Mouse (Mus musculus) NIH3T3 (cell line): ENCODE results near the gene Spred1.

Source experiments
- DNase-seq: peaks from one replicate; pipeline ENCODE4 v3.0.0-alpha.2; 2012; ENCODE audit warnings: low read depth

The Spred1 gene

DNA sequence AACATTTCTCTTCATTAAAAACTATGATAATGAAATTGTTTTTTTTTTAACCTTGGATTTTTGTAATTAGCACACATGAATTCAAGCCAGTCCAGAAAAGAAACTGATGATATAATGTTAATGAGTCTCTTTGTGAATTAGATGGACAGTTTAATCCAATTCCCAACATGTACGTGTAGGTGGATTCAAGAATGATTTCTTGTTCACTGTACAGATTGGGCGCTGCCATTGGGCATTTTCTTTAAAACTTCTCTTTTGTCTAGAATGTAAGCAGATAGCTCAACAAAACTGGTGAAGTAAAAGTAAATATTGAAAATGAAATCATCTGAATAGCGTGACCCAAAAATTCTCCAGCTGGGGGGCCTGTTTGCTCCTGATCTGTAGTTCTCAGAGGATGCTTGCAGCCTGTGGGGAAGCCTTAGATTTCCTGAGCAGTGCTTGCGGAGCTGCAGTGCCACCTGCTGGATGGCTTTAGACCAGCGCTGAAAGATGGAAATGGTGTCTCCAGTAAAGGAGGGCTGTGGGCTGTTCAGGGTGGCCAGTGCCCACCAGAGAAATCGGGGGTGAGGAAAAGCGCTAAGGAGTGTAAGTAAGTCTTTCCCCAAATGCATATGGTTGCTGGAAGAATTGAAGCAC, 59.2 kb downstream of the Spred1 start:
- peak; percentile 90 for DNase-seq

DNA sequence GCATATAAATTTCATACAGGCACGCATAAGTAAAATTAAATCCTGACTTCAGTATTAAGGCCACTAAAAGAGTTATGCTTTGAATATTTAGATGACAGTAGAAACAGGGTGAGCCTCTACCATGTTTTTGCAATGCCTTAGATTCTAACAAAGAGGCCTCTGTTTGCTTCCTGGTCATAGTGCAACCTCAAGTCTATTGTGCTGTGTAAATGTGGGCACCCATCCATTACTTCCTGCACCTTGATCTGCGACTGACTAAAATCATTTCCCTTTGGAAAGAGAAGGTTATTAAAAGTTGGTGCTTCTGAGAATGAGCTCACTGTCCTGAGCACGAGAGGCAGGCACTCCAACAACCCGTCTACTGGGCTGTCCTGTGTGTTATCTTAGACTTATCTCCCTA, 64.4 kb downstream of the Spred1 start:
- DNase-seq: no peak

DNA sequence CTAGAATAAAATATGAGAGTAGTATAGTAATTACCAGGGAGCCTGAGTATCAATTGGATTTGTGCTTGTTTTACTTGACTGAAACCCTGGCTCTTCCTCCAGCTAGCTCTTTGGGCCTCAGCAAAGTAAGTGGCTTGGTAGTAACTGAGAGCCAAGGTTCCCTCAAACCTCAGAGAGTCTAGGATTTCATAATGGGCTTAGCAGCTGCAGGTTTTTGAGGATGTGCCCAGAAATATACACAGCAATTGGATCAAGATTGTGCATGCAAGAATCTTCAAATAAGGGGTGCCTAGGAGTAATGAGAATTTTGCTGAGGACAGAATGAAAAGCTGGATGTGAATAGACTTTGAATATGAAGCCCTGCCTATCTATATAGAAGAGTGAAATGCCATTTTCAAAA, 69.7 kb downstream of the Spred1 start:
- DNase-seq: peak; percentile 42

DNA sequence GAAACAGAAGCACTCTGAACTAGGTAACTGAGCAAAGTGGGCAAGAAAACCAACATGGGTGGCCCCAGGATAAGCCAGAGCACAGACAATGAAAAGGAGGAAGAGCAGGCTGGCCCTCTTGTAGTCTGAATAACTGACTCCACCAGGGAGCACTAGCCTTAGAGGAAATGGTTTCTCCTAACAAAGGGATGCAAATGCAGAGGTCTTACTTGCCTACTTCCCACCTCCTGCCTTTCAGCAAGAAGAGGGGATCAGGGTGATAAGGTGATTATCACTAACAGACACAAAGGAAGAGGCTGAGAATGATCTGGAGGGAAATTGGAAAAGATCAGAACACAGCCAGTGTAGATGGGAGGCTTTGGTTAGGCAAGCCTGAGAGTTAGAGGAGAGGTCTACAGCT, 73.1 kb downstream of the Spred1 start:
- no peak for DNase-seq

DNA sequence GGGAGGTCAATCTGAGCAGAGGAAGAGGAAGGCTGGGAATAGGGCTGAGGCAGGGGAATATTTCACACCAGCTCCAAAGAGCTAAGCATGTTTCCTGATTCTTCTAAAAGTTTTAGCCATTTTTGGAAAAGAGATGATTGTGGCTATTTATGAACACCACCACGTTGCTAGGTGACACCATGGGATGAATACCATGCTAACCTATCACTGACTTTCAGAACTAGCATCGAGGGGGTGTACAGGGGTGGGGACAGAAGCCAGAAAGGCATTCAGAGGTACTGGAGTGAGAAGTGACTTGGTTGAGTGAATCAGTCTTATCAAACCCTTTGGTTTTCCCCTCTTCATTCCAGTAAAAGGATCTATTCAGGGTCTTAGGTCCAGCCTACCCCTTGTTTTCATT, 74.0 kb downstream of the Spred1 start:
- DNase-seq: no peak

DNA sequence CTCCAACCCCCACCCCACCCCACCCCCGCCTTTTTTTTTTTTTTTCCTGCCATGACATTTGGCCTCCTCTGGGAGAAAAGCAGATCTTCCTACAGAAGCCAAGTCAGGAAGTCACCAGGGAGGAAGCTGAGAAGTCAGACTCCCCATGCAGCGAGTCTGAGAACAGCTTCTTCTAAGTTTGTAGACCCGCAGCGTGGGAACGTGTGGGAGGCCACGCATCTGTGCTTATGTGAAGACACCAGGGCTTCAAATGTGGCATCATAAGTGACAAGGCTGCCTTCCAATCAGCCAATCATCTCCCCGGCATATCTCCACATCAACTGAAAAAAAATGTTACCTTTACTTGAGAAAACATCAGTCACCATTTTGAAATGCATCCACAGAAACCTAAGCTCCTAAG, 74.4 kb downstream of the Spred1 start:
- DNase-seq: no peak

DNA sequence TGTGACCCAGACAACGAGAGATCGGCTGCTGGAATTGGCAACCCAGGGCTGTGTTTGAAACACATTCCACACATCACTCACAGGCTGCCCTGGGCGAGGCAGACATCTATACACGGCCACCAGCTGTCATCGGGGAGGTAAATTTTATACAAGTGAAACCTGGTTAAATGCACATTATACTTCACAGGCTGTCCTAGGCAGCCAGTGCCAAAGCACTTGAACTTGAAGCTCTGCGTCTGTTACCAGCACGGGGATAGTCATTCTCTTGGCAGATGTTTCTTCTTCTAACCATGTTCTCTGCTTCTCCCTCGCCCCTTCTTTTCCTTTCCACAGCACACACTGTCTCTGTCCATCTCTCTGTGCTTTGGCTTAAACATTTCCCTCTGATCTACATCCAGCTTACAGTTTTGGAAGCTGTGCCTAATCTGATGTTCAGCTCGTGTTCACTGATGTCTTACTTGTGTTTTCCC, 79.7 kb downstream of the Spred1 start:
- DNase-seq: no peak

DNA sequence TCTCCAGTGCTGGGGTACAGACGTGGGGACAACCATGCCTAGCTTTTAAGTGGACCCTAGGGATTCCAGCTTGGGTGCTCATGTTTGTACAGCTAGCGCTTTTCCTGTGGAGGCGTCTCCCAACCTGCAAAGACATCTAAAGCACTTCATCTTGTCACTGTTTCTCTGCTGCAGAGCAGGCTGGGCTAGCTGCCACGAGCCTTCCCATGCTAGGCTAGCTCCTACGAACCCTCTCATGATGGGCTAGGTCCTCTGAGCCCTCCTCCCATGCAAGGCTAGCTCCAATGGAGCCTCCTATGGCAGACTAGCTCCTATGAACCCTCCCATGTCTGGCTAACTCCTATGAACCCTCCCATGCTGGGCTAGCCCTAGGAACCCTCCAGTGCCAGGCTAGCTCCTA, 82.2 kb downstream of the Spred1 start:
- DNase-seq: no peak

DNA sequence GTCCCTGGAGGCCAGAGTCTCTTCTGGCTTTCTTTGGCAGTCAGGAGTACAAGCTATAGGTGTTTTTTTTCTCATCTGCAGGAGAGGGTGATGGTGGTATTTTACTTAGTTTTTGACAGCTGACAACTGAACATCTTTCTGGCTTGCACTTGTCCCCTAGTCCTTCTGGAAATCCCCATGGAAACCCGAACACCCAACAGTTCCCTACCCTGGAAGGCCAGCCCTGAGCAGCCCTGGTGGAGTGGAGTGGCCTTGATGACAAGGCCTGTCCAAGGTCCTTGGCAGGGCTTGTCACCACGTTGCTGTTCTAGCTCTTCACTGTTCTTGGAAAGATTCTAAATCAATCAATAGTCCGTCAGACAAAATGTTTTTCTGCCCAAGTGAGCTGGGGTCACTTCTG, 83.4 kb downstream of the Spred1 start:
- no peak for DNase-seq

DNA sequence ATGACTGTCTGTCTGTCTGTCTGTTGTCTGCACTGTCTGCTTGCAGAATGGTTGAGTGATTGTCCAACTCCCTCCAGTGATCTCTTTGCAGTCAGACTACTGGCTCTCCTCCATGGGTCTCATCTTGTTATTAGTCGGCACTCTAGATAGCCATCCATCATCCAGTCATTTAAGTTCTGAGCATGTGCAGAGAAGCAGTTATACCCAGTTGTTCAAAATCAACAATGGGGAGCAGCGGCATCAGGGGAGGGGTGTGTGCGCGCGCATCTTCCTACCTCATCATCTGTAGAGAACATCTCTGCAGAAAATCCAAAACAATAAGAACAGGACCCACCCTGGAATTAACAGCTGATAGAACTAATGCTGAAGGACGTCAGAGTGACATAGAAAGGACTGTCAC, 83.9 kb downstream of the Spred1 start:
- DNase-seq: no peak

DNA sequence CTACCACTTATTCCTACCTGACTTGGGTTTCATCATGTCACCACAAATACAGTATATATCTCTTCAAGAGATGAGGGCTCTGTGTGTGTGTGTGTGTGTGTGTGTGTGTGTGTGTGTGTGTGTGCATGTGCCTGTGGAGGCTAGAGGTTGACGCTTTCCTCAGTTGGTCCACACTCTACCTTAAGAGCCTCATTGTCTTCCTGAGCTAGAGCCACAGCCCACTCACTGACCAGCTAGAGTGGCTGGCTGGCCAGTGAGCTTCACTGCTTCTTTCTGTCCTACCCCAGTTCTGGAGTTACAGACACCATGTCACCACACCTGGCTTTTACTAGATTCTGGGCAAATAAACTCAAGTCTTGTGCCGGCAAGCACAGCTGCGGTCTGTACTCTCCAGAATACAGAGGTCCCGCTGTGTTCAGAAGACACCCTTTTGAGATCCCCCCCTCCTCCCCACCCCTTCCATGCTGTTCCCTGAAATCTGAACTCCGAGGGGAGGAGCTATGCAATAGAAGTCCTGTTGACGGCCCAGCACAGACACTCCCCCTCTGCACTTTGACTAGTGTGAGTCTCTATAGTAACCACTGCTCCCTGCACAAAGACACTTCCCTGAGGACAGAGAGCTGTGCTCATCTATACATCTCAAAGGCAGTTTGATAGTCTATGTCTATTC, 89.4 kb downstream of the Spred1 start:
- peak; percentile 28 for DNase-seq

DNA sequence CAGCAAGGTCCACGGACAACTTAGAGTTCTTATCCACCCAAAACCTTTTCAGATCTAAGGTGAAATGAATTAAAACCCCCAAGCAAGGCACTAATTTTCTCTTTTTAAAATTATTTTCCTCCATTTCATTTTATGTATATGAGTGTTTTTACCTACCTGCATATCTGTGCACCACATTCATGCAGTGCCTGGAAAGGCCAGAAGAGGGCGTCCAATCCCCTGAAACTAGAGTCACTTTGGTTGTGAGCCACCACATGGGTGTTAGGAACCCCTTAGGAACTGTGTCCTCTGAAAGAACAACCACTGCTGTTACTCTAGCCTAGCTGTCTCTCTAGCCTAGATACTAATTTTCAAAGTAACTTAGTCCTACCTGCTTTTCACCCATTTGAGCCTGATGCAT, 95.0 kb downstream of the Spred1 start:
- no peak for DNase-seq

DNA sequence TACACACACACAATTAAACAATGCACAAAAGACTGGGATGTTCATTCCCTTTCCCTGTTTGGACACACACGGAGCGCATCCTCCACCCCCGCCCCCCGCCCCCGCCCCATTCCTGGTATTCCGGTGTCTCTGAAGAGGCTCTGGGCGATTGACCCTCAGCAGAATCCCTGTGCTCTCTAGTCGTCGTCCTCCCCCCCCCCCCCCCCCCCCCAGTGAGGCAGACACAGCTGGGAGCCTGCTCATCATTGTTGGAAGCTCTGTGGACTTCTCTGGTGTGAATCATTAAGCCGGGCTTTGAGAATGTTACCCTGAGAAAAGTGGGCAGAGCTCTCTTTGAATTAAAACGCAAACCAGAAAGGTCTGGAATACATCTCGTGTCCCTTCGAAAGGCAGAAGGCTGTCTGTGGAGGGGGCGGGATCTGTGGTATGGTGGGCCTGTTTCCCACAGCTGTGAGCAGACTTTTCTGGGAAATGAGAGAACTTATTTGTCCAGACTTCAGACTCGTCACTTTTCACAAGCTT, 96.6 kb downstream of the Spred1 start:
- DNase-seq: no peak

DNA sequence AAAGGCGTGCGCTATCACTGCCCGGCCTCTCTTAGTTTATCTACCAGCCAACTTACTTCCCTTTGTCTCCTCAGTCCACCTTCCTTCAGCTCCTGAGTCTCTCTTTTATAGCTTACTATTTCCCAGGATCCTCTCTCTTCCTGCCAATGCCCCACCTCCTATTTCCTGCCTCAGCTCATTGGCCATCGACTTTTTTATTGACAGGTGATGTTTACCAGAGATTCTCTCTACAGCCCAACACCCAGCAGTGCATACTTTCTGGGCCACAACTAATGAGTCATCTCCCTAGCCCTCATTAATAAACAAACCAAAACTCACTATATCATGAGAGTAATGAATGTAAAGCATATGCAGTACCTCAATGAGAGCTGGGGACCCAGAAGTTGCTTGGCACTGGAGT, 98.4 kb downstream of the Spred1 start:
- peak; percentile 50 for DNase-seq

DNA sequence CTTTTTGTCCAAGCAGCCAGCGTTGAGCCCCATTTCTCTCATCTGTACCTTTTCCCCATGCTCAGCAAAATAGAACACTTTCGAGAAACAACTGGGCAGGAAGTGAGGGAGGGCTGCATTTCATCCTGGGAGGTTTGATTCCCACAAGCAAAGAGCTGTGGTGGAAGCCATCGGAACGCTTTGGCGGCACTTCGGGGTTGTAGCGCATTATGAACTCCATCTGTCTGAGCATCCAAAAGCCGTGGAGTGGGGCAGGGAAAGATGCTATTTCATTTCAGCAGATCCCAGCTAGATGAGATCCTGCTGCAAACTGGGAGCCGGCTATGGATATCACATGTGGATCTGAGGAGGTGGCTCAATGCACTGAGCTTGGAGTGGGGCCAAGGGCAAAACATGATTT, 101.5 kb downstream of the Spred1 start:
- no peak for DNase-seq

DNA sequence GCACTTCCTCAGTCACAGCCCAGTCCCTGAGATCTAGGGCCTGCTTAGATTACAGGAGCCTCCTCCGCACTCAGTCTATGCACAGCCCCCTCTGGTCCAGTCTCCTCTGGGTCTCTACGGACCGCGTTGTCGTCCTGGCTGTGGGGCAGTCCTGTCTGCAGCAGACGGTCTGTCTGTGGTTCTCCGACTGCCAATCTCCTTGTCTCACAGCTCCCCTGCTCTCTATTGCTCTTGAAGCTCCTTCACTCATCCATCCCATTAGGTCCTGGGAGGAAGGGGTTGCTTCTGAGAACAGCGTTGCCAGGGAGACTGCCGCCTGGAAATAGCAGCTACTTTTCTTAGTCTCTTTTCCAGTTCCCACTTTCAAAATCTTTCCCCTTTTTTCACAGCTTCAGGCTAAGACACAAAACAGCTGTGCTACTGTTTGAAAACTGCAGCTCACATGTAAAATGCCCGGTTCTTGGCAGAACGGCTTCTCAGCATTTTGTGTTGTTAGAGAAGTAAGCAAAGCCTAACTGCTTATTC, 107.5 kb downstream of the Spred1 start:
- no peak for DNase-seq

DNA sequence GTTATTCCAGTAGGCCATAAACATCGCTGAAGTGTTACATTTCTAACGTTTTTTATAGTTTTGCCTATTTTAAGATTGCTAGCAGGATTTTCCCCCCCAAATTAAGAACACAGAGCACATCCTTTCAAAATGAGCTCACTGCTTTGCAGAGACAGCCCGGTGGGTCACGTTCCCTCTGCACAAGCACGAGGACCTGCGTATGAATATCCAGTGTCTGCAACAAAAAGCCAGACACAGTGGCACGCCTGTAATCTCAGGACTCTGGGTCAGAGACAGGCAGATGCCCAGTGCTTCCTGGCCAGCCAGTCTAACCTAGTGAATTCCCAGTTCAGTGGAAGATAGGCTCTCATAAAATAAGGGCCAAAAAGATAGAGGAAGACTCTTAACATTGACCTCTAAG, 109.1 kb downstream of the Spred1 start:
- no peak for DNase-seq

DNA sequence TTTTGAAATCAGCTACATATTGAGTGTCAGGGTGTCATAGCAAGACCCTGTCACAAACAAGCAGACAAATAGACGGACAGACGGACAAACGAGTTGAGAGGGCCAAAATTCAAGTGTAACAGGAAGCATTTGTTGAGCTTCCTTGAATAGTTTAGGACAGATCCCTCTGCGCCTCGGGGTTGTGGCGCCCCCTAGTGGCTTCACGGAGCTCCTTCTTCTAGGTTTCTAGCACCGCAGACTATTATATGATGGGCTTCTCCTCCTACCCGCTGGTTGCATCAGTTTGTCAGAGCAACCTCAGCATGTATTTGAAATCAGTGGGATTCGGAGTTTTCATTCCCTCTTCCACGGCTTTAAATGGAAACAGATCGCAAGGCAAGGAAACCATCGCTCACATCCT, 110.1 kb downstream of the Spred1 start:
- peak; percentile 94 for DNase-seq
